In the genomic region with DNA sequence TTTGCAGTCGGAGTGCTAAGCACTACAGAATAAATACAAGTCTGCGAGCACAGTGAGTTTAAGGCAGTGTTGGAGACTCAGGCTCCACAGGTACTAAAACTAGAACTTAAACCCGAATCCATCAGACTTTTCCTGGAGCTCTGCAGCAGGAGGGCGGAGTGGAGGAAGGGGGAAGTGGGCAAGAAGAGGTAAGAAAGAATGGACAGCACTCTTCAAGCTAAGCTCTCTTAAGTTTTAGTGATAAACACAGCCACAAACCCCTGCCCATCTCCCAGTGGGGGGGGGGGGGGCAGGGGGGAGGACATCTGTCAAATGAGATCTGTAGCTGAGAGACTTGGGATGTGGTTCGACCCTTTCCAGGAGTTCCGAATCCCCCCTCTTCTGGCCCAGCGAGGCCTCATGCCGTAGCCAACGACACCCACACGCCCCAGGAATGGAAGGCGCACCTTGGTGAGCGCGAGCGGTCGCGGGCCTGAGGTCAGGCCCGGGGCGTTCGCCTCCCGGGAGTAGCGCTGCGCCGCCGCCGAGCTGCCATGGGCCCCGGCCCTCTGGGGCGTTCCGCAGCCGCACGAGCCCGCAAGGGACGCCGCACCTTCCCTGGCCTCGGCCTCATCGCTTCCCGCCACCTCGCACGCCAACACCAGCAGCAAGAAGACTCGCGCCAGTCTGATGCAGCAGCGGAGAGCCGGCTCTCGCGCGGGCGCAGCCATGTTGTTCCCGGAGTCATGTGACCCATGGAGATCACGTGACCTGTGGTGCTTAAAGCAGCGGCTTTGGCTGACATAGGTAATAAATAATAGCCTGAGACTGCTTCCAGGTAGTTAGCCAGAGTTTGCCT, we compare ENCODE assay signal across 8 mouse cellular contexts. TPM values are rescaled to one million over a fixed set of nuclear protein-coding genes. Genes with fewer than 3 reads are reported as not detected.
DNase-seq lines count a peak whose midpoint lies in the region; ATAC-seq and TF ChIP-seq lines count a peak whose summit lies in the region.

A gene (minus strand): TSS at position 736 of the 838 bp plus-strand sequence.

- H3K27ac ChIP-seq in bone marrow macrophage, adult 2 months (ENCODE audit: insufficient read depth, low read depth, low read length), result peak within 1 kb of the TSS; percentile 41
- no peak within 1 kb of the TSS for H3K27ac ChIP-seq in embryonic fibroblast, embryonic 13.5 days (ENCODE audit: insufficient read depth, low read length)
- H3K27ac ChIP-seq in kidney, embryonic 14.5 days (ENCODE audit: low read depth, low read length), result no peak within 1 kb of the TSS
- H3K27ac ChIP-seq in limb, embryonic 15.5 days, result no peak within 1 kb of the TSS

- TF ChIP-seq POLR2A in bone marrow macrophage, adult 2 months (IDR thresholded peaks at IDR 0.05; ENCODE audit: borderline replicate concordance, low read depth, low read length), result 0 out of 2 replicates have a peak, but pooled peaks have one; percentile 24
- peak; percentile 73 for TF ChIP-seq POLR2A in embryonic fibroblast, embryonic 13.5 days (IDR thresholded peaks at IDR 0.05; ENCODE audit: low read depth, low read length)

- no peaks in the 10 kb centered on the region for H3K27me3 ChIP-seq in kidney, embryonic 14.5 days (ENCODE audit: control insufficient read depth, insufficient read depth, low read length)
- no peaks in the 10 kb centered on the region for H3K27me3 ChIP-seq in limb, embryonic 15.5 days

- 4% methylated on average over 49 of the region's 49 CpGs for WGBS in kidney, embryonic 14.5 days
- 4% methylated on average over 49 of the region's 49 CpGs for WGBS in limb, embryonic 15.5 days

- H3K4me3 ChIP-seq in bone marrow macrophage, adult 2 months (ENCODE audit: insufficient read depth, low read length), result peak within 1 kb of the TSS; percentile 86
- peak within 1 kb of the TSS; percentile 84 for H3K4me3 ChIP-seq in embryonic fibroblast, embryonic 13.5 days (ENCODE audit: insufficient read depth, low read length)
- H3K4me3 ChIP-seq in kidney, embryonic 14.5 days (ENCODE audit: low read length), result peak within 1 kb of the TSS; percentile 86
- peak within 1 kb of the TSS; percentile 86 for H3K4me3 ChIP-seq in limb, embryonic 15.5 days

- H3K9ac ChIP-seq in kidney, embryonic 14.5 days (ENCODE audit: low read depth, low read length), result peak within 1 kb of the TSS; percentile 79
- peak within 1 kb of the TSS; percentile 69 for H3K9ac ChIP-seq in limb, embryonic 15.5 days

- peaks cover 4% of the 10 kb centered on the region for H3K4me1 ChIP-seq in bone marrow macrophage, adult 2 months (ENCODE audit: control insufficient read depth, insufficient read depth, low read length)
- no peaks in the 10 kb centered on the region; the same call in 1 of the 2 replicates for H3K4me1 ChIP-seq in embryonic fibroblast, embryonic 13.5 days (ENCODE audit: control insufficient read depth, insufficient read depth, low read length)
- peaks cover 8% of the 10 kb centered on the region; the same call in 1 of the 2 replicates for H3K4me1 ChIP-seq in kidney, embryonic 14.5 days (ENCODE audit: control insufficient read depth, insufficient read depth, low read length)
- H3K4me1 ChIP-seq in limb, embryonic 15.5 days, result peaks cover 8% of the 10 kb centered on the region

- DNase-seq in A20 (ENCODE audit: low read depth, low spot score), result peak; percentile 91
- peak; percentile 77 to 89 for DNase-seq in heart, adult 9 months (ENCODE audit: low spot score in 2 of 2)
- DNase-seq in monocyte, adult 2 months (ENCODE audit: low read depth in 1 of 2, low spot score in 2 of 2), result peak; percentile 42 to 65
- DNase-seq in spleen, postnatal 36 days (ENCODE audit: low spot score in 2 of 2), result peak; percentile 83 to 86

- no peak for TF ChIP-seq CTCF in bone marrow macrophage, adult 2 months (IDR thresholded peaks at IDR 0.05; ENCODE audit: low read depth, low read length)
- TF ChIP-seq CTCF in embryonic fibroblast, embryonic 13.5 days (IDR thresholded peaks at IDR 0.05; ENCODE audit: borderline replicate concordance, insufficient read depth, low read length), result no peak

- ATAC-seq in kidney, embryonic 14.5 days (ENCODE audit: low FRiP score, low TSS enrichment), result peak; percentile 97
- ATAC-seq in limb, embryonic 15.5 days (ENCODE audit: insufficient number of reproducible peaks, low FRiP score, low TSS enrichment, low read depth), result 0 out of 2 replicates have a peak, but pooled peaks have one; percentile 58

- no peaks in the 10 kb centered on the region for H3K9me3 ChIP-seq in kidney, embryonic 14.5 days (ENCODE audit: control insufficient read depth, low read length)
- H3K9me3 ChIP-seq in limb, embryonic 15.5 days, result no peaks in the 10 kb centered on the region

- no peaks in the 10 kb centered on the region for H3K36me3 ChIP-seq in kidney, embryonic 14.5 days (ENCODE audit: control insufficient read depth, insufficient read depth, low read length)
- H3K36me3 ChIP-seq in limb, embryonic 15.5 days, result no peaks in the 10 kb centered on the region

- H3K4me2 ChIP-seq in kidney, embryonic 14.5 days (replicated peaks; ENCODE audit: low read depth, low read length), result peak within 1 kb of the TSS; percentile 94
- peak within 1 kb of the TSS; percentile 84 for H3K4me2 ChIP-seq in limb, embryonic 15.5 days

RNA-seq across cellular contexts. Expression of the gene that starts here (rescaled TPM):
- polyA plus RNA-seq in bone marrow macrophage, adult 2 months (2012; ENCODE audit: insufficient read depth, insufficient read length, missing spikeins), result 60.9 and 62.7 TPM in 2 replicates
- 45.9 and 47.3 TPM in 2 replicates for polyA plus RNA-seq in embryonic fibroblast, embryonic 13.5 days (2011; ENCODE audit: insufficient read length, low read depth, missing spikeins)
- polyA plus RNA-seq in kidney, embryonic 14.5 days (2014; fragmentation: Nextera tagmentation; extraction: Ambion mirVana), result 16.6 and 26.8 TPM in 2 replicates
- 24.9 and 25.9 TPM in 2 replicates for polyA plus RNA-seq in limb, embryonic 15.5 days (2015; fragmentation: Nextera tagmentation; extraction: Ambion mirVana)
